Mouse (Mus musculus) monocyte, adult 59 days (primary cell): ENCODE results near the gene Ccdc117. TPM values are rescaled to one million over a fixed set of nuclear protein-coding genes. Genes with fewer than 3 reads are reported as not detected.

Experiments used
- total RNA-seq, 2 experiments: library from RNA; stranded (reverse); gene quantifications; one replicate each; pipeline ENCODE4 v1.2.4; 2023

Gene Ccdc117
- total RNA-seq, result 10 to 100 TPM; 22.7 to 23.1 TPM

GRCm38 (mm10) chr11:5541799-5542481 lies at the start of gene Ccdc117:
Ccdc117 (minus strand) TSS chr11:5542187.

GRCm38 (mm10) chr11:5569474-5569873 lies 27.5 kb upstream of the Ccdc117 start, which contains the start of gene Ankrd36:
Ankrd36 (plus strand) TSS chr11:5569684.

GRCm38 (mm10) chr11:5520412-5521265 lies 21.3 kb downstream of the Ccdc117 start, which contains the start of gene Xbp1:
Xbp1 (plus strand) TSS chr11:5520659.

Other genes with a start within 250 kb of the Ccdc117 start
- gene Znrf3, start 97.3 kb downstream of the Ccdc117 start, total RNA-seq, result 1 to 10 TPM; 2.9 to 3.0 TPM
- 100 to 1,000 TPM; 295 to 308 TPM for gene Xbp1, start 21.5 kb downstream of the Ccdc117 start, total RNA-seq
- gene Ankrd36, start 27.5 kb upstream of the Ccdc117 start, total RNA-seq, result not detected
- gene Mrps24, start 173.5 kb upstream of the Ccdc117 start, total RNA-seq, result 10 to 100 TPM; 49.2 to 50.8 TPM
- gene Urgcp, start 220.2 kb upstream of the Ccdc117 start, total RNA-seq, result 10 to 100 TPM; 17.5 to 23.4 TPM
- 100 to 1,000 TPM; 163 to 166 TPM for gene Dbnl, start 246.3 kb upstream of the Ccdc117 start, total RNA-seq